Mouse (Mus musculus) MEL (cell line): ENCODE data around the gene Kcnj6.

Experiments
- CTCF ChIP-seq, 3 experiments: IDR thresholded peaks in 2 of 3; conservative IDR thresholded peaks in 1 of 3; 2 replicates each; pipeline ENCODE4 v1.5.1; 2011 to 2012; ENCODE audit warnings: low read length in 3 of 3, low read depth in 2 of 3, mild to moderate bottlenecking in 2 of 3, improper control_type of control experiment in 1 of 3, inconsistent platforms in 1 of 3, mixed read lengths in 1 of 3, moderate library complexity in 1 of 3; ENCODE audit not compliant: control insufficient read depth in 1 of 3, insufficient read depth in 1 of 3, poor library complexity in 1 of 3, severe bottlenecking in 1 of 3
- TCF12 ChIP-seq: IDR thresholded peaks from 2 replicates; pipeline ENCODE4 v1.6.1; 2014; ENCODE audit warnings: low read depth, mild to moderate bottlenecking, inconsistent platforms, low read length, improper control_type of control experiment, moderate library complexity
- ZC3H11A ChIP-seq: IDR thresholded peaks from 2 replicates; pipeline ENCODE4 v1.6.1; 2012; ENCODE audit warnings: low read depth, mild to moderate bottlenecking, inconsistent platforms, low read length, improper control_type of control experiment

GRCm38 (mm10) chr16:94868354-94868753 lies 129.1 kb downstream of the Kcnj6 start:
- no peak for TF ChIP-seq CTCF (IDR thresholded peaks at IDR 0.05 in 2 of 3, conservative IDR thresholded peaks at IDR 0.05 in 1 of 3; ENCODE audit: control insufficient read depth in 1 of 3, insufficient read depth in 1 of 3, low read depth in 2 of 3, low read length in 3 of 3, poor library complexity in 1 of 3, severe bottlenecking in 1 of 3)
- no peak for TF ChIP-seq ZC3H11A
- no peak for TF ChIP-seq TCF12
